Comparison of ENCODE assay signal across 31 mouse cellular contexts in genomic region chr14:46013232-46013631, GRCm38 (mm10).
"Had no signal": no experiment of that assay in that cellular context is flagged by ENCODE, and none has a peak within 500 bp of the region (broad histone marks: within the 10 kb centered on the region; RNA-seq: fewer than 3 reads in every experiment).

No protein-coding gene starts in this region.

- H3K27ac ChIP-seq: left cerebral cortex, adult 2 months; limb, embryonic 10.5 days; limb, embryonic 12.5 days; limb, embryonic 13.5 days; limb, embryonic 15.5 days; liver, embryonic 12.5 days; liver, embryonic 13.5 days; liver, embryonic 14.5 days; liver, embryonic 15.5 days; lung, embryonic 15.5 days; macrophage; midbrain, embryonic 12.5 days; midbrain, embryonic 13.5 days; midbrain, embryonic 15.5 days; neural tube, embryonic 12.5 days had no signal

- H3K4me2 ChIP-seq: limb, embryonic 12.5 days; limb, embryonic 13.5 days; limb, embryonic 15.5 days; liver, embryonic 11.5 days; liver, embryonic 12.5 days; liver, embryonic 13.5 days; liver, embryonic 15.5 days; lung, embryonic 14.5 days; lung, embryonic 15.5 days; midbrain, embryonic 12.5 days; midbrain, embryonic 13.5 days; midbrain, embryonic 15.5 days; neural tube, embryonic 12.5 days had no signal

- H3K9me3 ChIP-seq: limb, embryonic 10.5 days; limb, embryonic 12.5 days; limb, embryonic 13.5 days; limb, embryonic 15.5 days; liver, embryonic 12.5 days; liver, embryonic 13.5 days; liver, embryonic 15.5 days; lung, embryonic 15.5 days; megakaryocyte, embryonic 14.5 days; midbrain, embryonic 12.5 days; midbrain, embryonic 13.5 days; midbrain, embryonic 15.5 days; neural tube, embryonic 12.5 days had no signal

- H3K36me3 ChIP-seq: limb, embryonic 10.5 days; limb, embryonic 12.5 days; limb, embryonic 13.5 days; limb, embryonic 15.5 days; liver, embryonic 12.5 days; liver, embryonic 13.5 days; liver, embryonic 15.5 days; lung, embryonic 15.5 days; midbrain, embryonic 12.5 days; midbrain, embryonic 13.5 days; midbrain, embryonic 15.5 days; neural tube, embryonic 12.5 days had no signal

- H3K4me1 ChIP-seq: megakaryocyte, embryonic 14.5 days; midbrain, embryonic 12.5 days; midbrain, embryonic 15.5 days; neural tube, embryonic 12.5 days had no signal

- H3K4me3 ChIP-seq: left cerebral cortex, adult 2 months; limb, embryonic 10.5 days; limb, embryonic 12.5 days; limb, embryonic 13.5 days; limb, embryonic 15.5 days; liver, embryonic 12.5 days; liver, embryonic 13.5 days; liver, embryonic 15.5 days; lung, embryonic 15.5 days; megakaryocyte, embryonic 14.5 days; midbrain, embryonic 12.5 days; midbrain, embryonic 13.5 days; midbrain, embryonic 15.5 days; myocyte; neural tube, embryonic 12.5 days had no signal

- H3K9ac ChIP-seq: limb, embryonic 12.5 days; limb, embryonic 13.5 days; limb, embryonic 15.5 days; liver, embryonic 12.5 days; liver, embryonic 13.5 days; liver, embryonic 14.5 days; liver, embryonic 15.5 days; liver, postnatal 0 days; lung, embryonic 14.5 days; lung, embryonic 15.5 days; midbrain, embryonic 12.5 days; midbrain, embryonic 13.5 days; midbrain, embryonic 15.5 days; neural tube, embryonic 12.5 days had no signal

- DNase-seq: left cerebral cortex, postnatal 4 days; liver; liver, embryonic 13.5 days; liver, postnatal 0 days; lung, adult 18-20 months; lung, adult 2 months; lung, embryonic 14.5 days; lung, postnatal 10 days; lung, postnatal 14 days; lung, postnatal 36 days; lung, postnatal 4 days; midbrain, embryonic 14.5 days had no signal

- ATAC-seq: liver, embryonic 12.5 days; liver, postnatal 0 days; lung, postnatal 0 days; midbrain, embryonic 13.5 days; midbrain, embryonic 15.5 days; midbrain, embryonic 16.5 days had no signal

- H3K27me3 ChIP-seq: limb, embryonic 15.5 days; liver, embryonic 12.5 days; liver, embryonic 13.5 days; liver, embryonic 15.5 days; lung, embryonic 15.5 days; megakaryocyte, embryonic 14.5 days; midbrain, embryonic 12.5 days; midbrain, embryonic 13.5 days; midbrain, embryonic 15.5 days; neural tube, embryonic 12.5 days had no signal
